Mouse (Mus musculus): ENCODE data around the gene 1700016H13Rik. TPM values are rescaled to one million over a fixed set of nuclear protein-coding genes. Genes with fewer than 3 reads are reported as not detected.
A peak's percentile ranks its signal among the peaks of the same experiment; 100 is the strongest.

Gene 1700016H13Rik
- total RNA-seq (2022), result not detected

DNA sequence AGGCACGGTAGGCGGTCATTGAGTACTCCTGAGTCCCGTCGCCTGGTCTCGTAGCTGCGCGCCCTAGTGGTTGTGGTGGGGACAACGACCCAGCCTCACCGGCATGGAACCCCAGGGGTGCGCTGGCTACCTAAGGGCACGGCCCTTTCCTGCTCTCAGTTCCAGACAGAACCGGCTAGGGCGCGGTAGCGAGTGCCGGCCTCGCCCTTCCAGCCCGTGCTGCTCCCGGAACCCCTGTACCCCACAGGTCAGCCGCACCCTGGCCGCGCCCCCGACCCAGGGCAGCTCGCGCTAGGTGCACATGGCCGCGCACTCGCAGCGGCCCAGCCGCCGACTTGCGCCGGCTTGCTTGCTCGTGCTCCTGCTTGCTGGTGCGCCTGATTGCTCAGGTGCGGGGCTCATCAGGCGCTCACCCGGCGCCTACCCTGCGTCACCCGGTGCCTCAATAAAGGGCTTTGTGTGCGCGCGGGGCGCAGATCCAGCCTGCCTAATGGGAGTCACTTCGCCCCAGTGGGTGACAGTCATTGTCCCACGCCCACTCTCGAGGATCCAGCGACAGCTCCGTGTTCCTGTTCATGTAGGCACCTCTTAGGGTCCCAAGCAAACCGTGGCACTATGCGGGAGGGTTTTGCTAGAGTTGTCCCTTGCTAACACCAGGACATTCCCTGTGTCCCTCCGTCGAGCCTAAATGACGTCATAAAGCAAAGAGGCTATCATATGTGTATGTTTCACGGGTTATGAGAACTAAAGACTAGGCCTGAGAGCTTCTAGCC lies at the start of gene 1700016H13Rik:
1700016H13Rik (minus strand) TSS at position 665 of the 773 bp plus-strand sequence.
- DNase-seq, result peak; percentile 62

DNA sequence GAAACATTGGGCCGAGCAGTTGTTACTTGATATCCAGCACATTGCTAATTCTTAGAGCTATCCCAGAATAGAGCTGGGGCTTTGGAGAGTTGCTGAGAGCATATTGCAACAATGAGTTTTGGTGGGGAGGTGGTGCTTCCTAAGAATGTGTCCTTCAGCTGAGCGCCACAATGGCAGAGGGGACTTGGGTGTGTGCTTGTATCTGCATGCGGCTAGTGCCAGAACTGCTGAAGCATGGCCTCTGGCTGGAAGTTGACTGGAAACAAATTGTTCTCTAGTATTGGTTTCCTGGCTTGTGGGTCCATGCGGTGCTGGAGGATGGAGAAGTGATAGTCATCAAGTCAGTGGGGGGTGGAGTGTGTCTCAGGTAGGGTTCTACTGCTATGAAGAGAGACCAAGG lies 49.5 kb upstream of the 1700016H13Rik start:
- no peak for DNase-seq

DNA sequence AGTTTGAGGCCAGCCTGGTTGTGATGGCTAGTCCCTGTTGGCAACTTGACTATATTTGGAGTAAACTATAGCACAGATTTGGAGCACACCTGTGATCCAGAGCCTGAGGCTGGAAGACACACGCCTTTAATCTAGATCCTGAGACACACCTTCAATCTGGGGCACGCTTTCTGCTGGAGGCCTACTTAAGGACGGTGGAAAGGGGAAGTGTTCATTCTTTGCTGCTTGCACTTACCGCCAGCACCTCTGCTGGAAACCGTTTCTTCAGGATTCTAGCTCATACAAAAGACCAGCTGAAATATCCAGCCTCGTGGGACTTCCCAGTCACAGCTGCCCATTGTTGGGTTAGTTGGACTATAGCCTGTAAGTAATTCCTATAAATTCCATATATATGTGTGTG lies 46.7 kb upstream of the 1700016H13Rik start:
- DNase-seq, result no peak

DNA sequence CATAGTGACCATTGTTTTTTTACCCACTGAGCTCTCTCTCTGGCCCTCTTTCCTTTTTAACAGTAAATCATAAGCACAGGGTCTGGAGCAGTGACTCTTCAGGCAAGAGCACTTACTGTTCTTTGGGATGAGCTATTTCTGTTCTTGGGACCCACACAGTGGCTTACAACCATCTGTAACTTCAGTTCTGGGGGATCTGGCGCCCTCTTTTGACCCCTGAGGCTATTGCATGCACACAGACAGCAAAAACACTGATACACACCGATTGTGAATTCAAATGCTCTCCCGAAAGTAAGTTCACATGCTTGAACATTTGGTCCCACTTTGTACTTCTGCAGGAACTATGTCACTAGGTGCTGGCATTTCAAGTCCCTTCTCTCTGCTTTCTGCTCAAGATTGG lies 45.7 kb upstream of the 1700016H13Rik start:
- no peak for DNase-seq

DNA sequence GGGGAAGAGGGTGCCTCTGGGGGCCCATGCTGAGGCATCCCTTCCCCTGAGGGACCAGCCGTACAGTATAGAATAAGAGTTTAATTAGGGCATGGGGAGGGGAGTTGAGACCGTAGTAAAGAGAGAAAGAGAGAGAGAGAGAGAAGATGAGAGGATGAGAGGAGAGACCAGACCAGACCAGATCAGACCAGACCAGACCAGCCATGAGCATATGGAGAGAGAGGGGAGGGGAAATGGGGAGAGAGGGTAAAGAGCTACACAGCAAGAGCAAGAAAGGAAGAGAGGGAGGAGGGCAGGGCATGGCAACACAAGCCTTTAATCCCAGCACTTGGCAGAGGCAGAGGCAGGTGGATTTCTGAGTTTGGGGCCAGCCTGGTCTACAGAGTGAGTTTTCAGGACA lies 44.9 kb upstream of the 1700016H13Rik start:
- DNase-seq, result no peak

DNA sequence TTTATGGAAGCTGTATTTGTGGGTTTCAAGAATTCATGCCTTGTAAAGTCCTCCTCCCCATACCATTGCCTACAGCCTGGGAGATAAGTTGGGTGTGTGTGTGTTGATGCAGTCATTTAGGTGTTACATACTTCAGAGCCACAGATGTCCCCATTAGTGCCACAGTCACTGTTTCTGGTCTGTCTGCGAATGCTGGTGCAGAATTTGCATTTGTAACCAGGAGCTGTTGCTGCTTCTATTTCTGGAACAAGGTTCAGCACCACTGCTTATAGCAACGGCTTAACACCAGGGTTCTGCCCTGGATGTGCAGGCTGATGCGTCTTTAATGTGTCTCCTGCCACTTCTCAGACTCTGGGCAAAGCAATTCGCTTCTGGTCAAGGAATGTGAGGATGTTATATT lies 43.7 kb upstream of the 1700016H13Rik start:
- no peak for DNase-seq

DNA sequence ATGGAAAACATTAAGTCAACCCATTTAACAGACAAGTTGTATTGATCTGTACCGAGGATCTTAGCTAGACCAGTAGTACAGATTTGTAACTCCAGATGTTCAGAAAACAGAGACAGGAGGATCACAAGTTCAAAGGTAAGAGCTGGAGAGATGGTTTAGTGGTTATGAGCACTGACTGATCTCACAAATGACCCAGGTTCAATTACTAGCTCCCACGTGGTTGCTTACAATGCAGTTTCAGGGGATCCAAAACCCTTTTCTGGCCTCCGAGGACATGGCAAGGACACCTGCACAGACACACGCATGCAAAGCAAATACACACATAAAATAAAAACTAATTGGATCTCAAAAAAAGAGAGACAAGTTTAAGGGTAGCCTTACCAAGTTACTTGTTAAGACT lies 42.8 kb upstream of the 1700016H13Rik start:
- no peak for DNase-seq

DNA sequence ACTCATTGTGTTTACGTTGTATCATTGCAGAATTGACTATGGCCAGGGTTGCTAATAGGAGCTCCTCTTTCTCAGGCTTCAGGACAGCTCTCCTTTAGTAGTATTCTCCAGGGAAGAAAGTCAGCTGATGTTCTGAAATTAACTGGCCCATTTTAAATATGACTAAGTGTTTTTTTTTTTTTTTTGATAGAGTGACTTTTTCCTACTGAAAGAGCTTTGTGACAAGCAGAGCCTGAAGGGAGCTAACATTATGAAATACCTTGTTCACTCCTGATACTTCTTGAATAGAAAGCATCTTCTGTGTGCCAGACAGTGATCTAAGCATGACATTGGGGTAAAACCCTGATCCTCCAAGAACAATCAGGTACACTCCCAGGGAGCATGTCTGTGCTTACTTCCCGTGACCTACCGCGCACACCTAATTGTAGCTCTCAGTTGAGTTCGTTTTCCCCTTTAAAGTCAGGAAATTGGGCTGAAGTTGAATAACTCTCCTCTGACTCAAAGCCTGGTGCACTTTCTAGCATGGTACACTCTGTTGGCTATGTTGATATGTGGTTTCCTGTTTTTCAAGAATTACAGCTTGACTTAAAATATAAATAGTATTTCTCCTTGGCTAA lies 42.2 kb upstream of the 1700016H13Rik start:
- no peak for DNase-seq

DNA sequence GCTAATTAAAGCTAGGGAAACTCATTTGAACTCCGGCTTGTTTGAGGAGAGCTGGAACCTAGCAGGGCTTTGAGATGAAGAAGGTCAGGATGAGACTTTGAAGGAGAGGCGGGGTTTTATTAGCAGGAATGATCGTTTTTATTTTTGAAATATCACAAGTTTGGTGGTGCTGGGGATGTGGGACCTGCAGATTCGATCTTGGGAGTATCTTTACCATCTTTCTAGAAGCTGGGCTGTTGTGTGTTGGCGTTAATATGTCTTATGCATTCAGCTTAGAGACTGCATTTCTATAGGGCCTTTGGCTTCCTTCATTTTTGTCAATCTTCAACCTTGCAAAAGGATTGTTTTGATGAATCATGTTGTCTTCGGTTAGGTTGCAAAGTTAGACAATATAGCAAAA lies 38.3 kb upstream of the 1700016H13Rik start:
- no peak for DNase-seq

DNA sequence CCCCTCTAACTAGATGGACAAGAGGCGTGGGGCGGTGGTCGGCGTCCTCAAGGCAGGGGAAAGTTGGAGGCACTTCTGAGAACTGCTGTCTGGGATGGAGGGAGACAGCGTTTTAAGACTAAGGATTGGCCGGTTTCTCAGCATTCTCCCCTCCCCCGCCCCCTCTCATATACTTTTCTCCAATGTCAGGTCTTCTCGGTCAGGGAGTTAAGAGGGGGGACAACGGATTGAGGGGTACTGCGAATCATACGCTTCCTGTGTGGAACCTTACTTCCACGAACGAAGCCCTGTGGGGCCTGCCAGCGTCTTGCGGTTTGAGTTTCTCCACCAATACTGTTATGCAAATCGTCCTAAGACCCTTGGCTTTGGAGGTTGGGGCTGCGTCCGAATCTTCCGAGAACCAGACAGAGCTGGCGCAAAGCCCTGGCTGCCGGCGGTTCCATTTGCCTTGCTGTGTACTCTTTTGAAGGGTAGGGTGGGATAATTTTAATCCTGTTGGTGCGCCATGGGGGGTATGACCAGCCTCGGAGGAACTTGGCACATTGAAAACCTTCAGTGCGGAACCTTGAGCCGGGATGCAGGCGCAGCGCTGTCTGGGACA lies 37.3 kb upstream of the 1700016H13Rik start:
- peak; percentile 24 for DNase-seq

DNA sequence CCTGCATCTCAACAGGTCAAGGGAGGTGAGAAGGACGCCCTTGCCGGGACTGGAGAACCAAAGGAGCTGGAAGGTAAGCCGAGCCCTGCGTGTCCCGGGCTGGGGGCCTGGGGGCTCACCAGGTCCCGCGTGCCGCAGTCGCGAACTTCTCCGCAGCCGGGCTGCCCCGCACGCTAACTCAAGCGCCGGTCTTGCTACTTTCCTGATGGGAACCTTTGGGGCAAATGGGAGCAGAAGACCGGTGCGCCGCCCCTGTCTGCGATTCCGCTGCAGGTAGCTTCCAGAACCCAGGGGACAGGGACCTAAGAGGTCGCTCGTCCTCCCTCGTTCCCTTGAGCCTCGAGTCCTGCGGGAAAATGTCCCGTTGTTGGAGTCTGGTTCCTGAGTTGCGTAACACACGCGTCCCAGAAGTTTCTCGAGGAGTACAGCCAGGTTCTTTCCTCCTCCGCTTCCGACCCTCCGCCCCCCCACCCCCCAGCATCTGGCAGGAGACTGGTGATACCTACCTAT lies 36.8 kb upstream of the 1700016H13Rik start:
- no peak for DNase-seq

DNA sequence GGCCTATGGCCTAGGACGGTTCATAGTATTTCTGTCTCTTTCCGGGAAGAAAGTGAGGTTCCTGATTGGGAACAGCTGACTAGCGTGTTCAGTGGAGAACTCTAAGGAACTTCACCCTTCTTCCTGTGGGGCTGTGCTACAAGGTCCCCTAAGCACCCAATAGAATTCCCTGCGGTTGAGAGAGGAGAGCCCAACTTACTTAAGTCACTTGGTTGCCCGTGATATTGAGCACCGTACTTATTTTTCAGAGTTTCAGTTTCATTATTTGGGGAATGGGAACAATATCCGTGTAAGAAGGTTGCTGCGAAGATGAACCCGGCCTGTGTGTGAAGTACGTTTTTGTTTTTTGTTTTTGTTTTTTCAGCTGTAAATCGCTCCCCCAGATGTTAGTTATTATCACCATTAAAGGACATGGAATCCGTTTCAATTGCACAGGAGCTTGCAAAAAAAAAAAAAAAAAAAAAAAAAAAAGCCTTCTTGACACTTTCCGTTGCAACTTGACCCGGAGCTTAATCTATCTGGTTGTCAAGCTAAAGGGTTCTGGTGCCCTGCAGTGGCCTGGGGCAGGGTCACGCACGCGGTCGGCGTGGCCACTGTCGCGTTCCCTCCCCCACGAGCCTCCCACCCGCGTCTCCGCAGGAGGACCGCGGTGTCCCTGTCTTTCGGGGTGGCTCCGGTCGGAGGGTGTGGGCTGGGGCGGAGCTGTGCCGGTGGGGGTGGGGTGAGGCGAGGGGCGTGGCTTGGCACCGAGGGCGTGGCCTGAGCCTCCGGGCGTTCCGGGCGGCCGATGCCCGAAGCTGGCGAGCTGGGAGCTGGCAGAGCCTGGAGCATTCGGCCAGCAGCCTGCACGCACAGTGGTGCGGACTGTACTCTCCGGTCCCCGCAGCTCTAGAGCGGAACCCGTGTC lies 36.1 kb upstream of the 1700016H13Rik start, which contains the start of gene Aff1:
Aff1 (plus strand) TSS at position 751 of the 907 bp plus-strand sequence.
- peak; percentile 86 for DNase-seq

DNA sequence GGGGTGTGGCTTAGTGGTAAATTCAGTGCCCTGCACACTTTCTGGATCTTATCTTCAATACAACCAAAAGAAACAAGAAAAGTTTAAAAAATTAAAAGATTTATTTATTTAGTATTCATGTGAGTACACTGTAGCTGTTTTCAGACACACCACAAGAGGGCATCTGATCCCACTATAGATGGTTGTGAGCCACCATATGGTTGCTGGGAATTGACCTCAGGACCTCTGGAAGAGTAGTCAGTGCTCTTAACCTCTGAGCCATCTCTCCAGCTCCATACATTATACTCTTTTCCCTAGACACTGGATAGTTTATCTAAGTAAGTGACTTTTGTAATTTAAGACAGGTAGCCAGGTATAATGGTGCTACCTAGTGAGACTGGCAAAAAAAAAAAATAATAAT lies 35.4 kb upstream of the 1700016H13Rik start:
- no peak for DNase-seq

DNA sequence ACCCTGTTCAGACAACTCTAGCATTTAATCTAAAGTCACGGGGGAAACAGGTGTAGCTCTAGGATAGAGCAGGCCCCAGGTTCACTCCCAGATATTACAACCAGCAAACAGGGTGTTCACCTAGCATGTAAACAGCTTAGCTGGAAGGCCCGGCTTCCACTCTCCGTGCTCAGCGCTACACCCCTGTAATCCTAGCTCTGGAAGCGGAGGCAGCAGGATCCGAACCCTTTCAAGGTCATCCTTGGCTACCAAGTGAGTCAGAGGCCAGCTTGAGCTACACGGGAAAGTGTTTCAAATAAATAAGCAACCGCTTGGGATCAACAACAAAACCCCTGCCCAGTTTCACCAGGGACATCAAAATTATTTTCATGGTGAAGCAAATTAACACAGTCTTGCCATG lies 34.4 kb upstream of the 1700016H13Rik start:
- DNase-seq, result peak; percentile 37

DNA sequence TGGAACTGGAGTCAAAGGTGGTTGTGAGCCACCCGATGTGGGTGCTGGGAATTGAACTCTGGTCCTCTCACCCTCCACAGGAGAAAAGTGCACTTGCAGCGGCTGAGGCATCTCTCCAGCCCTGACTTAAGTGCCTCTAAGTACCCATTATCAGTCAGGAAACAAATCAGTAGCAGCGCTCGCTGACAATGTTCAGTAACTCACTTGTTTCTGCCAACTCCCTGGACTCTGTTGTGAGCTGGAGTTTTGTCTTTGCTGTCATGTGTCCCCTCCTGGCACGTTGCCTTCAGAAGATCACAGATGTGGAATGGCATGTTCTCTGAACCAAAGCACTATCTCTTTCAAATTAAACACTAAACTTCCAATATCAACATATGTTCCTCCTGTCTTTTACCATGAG lies 33.8 kb upstream of the 1700016H13Rik start:
- DNase-seq, result no peak

DNA sequence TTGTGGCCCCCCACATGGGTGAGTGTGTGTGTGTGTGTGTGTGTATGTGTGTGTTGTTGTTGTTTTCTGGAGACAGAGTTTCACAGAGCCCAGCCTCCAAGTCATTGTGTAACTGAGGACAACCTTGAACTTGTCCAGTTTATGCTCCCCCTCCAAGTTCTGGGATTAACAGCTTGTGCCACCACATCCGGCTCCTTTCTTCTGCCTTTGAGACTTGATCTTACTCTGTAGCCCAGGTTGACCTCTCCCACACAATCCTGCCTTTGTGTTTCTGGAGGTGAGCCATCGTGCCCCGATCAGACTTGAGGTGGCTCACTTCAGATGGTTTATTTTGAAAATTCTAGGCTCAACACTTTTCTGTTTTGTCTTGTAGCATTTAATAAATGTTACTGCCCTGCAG lies 26.0 kb upstream of the 1700016H13Rik start:
- no peak for DNase-seq

DNA sequence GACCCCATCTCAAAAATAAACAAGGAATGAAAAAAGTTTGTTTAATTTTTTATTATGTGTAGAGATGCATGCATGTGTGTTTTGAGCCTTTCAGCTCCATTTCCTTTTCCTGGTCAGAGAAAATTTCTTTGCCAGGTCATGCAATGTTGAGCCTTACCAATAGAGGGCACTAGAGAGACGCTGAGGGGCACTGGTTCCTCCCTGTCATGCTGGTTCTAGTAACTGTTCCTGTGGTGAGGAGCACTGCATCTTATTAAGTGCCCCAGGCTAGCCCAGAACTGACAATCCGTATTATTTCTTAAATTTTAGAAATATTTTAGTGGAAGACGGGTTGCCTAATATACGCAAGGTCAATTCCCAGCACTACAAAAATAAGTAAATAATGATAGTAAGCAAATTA lies 24.6 kb upstream of the 1700016H13Rik start:
- DNase-seq, result peak; percentile 61

DNA sequence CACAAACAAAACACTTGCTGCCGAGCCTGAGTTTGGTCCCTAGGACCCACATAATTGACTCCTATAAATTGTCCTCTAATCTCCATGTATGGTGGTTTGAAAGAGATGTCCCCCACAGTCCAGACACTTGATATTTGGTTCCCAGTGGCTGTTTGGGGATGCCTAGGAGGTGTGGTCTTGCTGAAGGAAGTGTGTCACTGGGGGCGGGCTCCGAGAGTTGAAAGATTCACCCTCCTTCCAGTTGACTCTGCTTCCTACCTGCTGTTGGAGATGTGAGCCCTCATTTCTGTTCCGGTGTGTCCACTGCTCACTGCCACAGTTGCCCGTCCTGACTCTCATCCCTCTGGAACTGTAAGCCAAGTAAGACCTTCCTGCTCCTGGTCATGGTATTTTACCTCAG lies 23.2 kb upstream of the 1700016H13Rik start:
- no peak for DNase-seq

DNA sequence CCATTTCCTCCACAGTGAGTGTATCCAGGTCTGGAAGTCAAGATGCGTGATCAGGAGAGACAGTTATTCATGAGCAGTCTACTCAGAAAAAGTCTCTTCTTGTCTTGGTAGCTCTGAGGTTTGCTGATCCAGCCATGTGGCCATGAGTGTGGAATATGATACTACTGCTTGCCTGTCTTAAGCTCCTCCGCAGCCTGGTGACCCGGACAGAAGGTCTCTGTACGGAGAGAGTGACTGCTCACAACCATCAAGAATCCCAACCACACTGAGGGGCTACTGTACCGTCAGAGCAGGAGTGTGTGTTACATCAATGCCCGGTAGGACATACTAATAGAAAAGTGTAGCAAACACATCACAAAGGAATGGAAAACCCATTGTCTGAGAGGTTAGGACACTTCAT lies 22.1 kb upstream of the 1700016H13Rik start:
- DNase-seq, result no peak

DNA sequence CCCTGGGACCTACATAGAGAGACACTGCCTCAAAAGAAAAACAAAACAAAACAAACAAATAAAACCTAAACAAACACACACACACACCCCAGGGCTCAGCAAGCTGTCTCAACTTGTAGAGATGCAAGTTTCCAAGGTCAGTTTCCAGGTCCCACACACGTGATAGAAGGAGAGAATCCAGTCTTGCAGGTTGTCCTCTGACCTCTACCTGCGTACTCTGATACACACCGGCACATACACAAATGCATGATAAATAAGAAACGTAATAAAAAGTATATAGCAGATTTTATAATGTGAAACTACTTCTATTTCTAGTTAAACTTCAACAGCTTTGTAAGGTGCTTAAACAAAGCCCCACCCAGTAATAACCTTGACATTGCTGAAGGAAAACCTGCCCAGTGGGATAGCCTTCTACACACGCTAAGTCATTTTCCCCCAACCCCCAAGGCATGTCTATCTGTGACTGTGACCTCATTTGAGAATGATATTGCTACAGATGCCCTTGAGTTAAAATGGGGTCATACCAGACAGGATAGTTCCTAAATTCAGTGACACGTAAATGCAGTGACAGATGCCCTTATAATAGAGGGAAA lies 20.6 kb upstream of the 1700016H13Rik start:
- DNase-seq, result no peak

DNA sequence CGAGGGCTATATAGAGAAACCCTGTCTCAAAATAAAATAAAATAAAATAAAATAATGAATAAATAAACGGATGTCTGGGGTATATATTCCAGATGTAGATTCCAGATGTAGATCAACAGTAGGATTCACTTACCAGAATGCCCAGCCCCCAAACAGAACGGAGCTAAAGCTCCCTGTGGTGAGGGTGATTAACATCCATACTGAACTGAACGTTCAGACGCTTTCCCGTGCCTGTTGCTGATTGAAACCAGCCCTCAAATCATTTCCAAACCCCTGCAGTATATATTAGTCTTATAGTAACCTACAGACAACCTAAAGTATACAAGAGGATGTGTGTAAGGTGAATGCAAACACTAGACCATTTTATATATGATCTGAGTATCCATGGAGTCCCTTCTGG lies 18.7 kb upstream of the 1700016H13Rik start:
- no peak for DNase-seq

DNA sequence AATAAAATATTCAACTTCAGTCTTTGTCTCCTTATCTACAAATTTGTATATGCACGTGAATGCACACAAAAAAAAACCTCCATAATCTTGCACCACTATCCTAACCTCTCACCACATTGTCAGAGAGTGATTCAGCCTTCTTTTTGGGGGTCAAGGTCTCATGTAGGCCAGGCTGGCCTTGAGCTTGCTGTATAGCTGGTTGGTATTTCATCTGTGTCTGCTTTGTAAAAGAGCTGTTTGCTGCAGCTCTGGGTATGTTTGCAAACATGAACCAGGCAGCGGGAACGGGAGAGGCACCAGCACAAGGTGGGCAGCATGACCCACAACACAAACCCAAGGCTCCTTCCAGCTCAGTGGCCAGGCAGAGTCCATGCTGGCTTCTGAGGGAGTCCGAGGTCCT lies 17.8 kb upstream of the 1700016H13Rik start:
- peak; percentile 35 for DNase-seq
